Mouse (Mus musculus) kidney, postnatal 0 days (tissue): ENCODE measurements around the gene Vars. TPM values are rescaled to one million over a fixed set of nuclear protein-coding genes. Genes with fewer than 3 reads are reported as not detected.

Experiments
- ATAC-seq: fragments of 200-750 bp; cut with Nextera tagmentation; replicated peaks from 2 replicates; pipeline ENCODE4 v1.8.0; 2017; ENCODE audit warnings: low read depth, moderate number of reproducible peaks, moderate TSS enrichment, moderate library complexity; ENCODE audit not compliant: low FRiP score
- DNase-seq: peaks from one replicate; pipeline ENCODE4 v3.0.0-alpha.2; 2016; ENCODE audit warnings: low spot score
- H3K27ac ChIP-seq: fragments of 300-500 bp; sonication (generic); 2 replicates; pipeline ENCODE4 v1.5.1; 2014; ENCODE audit warnings: mild to moderate bottlenecking
- H3K27me3 ChIP-seq: fragments of 300-500 bp; sonication (generic); 2 replicates; pipeline ENCODE4 v1.6.1; 2014; ENCODE audit warnings: low read length, mixed read lengths; ENCODE audit not compliant: insufficient read depth
- H3K36me3 ChIP-seq: fragments of 300-500 bp; sonication (generic); 2 replicates; pipeline ENCODE4 v1.6.1; 2014; ENCODE audit warnings: low read length, mixed read lengths; ENCODE audit not compliant: insufficient read depth
- H3K4me1 ChIP-seq: fragments of 300-500 bp; sonication (generic); replicated peaks from 2 replicates; pipeline ENCODE4 v1.6.1; 2014; ENCODE audit warnings: antibody characterized with exemption, low read length, mixed read lengths; ENCODE audit not compliant: insufficient read depth
- H3K4me2 ChIP-seq: fragments of 300-500 bp; sonication (generic); 2 replicates; pipeline ENCODE4 v1.6.1; 2014; ENCODE audit warnings: mild to moderate bottlenecking, low read length, moderate library complexity, mixed read lengths
- H3K4me3 ChIP-seq: fragments of 300-500 bp; sonication (generic); replicated peaks from 2 replicates; pipeline ENCODE4 v1.5.1; 2014; ENCODE audit warnings: low read depth, low read length
- H3K9ac ChIP-seq: fragments of 300-500 bp; sonication (generic); 2 replicates; pipeline ENCODE4 v1.6.1; 2014; ENCODE audit warnings: low read depth, low read length
- H3K9me3 ChIP-seq: fragments of 300-500 bp; sonication (generic); replicated peaks from 2 replicates; pipeline ENCODE4 v1.6.1; 2016; ENCODE audit warnings: low read length, inconsistent platforms, mixed read lengths
- CTCF ChIP-seq: IDR thresholded peaks from 2 replicates; pipeline ENCODE4 v1.5.1; 2016; ENCODE audit warnings: antibody characterized with exemption, low read depth, mild to moderate bottlenecking, moderate library complexity
- WGBS: fragments of 180-500 bp; shearing (Covaris S2); extraction: QIAGEN DNeasy Blood & Tissue Kit; methylation state at CpG from one replicate; pipeline ENCODE4 v1.1.7; 2014; 5-methylcytosine and 5-hydroxymethylcytosine counted together
- polyA plus RNA-seq: library from polyadenylated mRNA; unstranded; fragments of >200 nt; fragmentation: Nextera tagmentation; extraction: Ambion mirVana; gene quantifications from 2 replicates; pipeline ENCODE4 v1.2.1, GENCODE M21; 2015

Vars gene
- polyA plus RNA-seq, 1 experiment from 2014 or later = 61.3 TPM

DNA sequence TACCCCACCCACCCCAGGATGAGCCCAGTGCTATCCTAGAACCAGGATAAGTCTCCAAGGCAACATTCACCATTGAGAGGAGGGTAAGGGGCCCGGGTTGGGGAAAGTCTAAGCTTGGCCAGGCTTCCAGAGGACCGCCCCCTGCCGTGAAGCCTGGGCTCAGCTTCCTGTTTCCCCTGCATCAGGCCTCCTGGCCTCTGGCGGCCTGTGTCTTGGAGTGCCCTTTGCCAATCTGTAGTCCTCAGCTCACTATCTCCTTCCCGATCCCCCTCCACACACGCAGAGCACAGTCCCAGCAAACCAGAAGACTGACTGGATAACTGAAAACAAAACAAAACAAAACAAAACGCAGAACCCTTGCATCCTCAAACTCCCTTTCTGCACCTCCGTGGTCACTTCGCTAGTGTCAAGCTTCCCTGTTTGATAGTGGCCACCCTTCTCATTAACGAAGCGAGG is 48.8 kb downstream of the Vars start, which contains the start of gene Clic1:
Gene Clic1 (plus strand): TSS at position 406 of the 456 bp plus-strand sequence.
- peak; percentile 55 for TF ChIP-seq CTCF
- WGBS = under 1% methylated on average over 11 of the region's 11 CpGs
- H3K4me3 ChIP-seq = peak within 1 kb of the TSS; percentile 50

DNA sequence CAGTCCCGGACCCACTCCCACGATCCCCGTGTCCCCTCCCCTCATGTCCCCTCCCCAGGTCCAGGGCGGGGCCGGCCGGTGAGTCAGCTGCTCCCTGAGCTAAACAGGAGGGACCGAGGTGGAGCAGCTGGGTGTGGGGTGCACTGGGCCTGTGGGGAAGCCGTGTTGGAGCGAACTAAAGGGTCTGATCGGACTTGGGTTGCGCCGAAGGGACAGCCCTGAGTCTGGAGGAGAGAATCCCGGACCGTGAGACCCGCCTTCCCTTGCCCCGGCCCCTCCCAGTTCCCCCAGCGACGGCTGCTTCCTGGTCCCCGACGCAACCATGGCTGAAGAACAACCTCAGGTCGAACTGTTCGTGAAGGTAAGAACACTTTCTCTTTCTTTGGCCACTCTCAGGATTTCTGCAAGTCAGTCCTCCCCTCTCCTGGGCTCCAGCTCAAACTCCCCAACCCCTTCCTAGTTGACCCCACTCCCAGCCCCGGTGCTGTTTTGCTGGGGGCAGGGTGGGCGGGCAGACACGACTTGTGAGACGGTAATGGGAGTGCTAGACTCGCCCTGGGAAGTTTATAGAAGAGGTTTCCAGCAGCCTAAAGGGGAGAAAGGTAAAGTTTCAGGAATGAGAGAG is 49.5 kb downstream of the Vars start:
- Histone ChIP-seq H3K27ac (peak overlapping the region; percentile 98), H3K4me3 (peak overlapping the region; percentile 50), H3K36me3 (peaks cover 25% of the 10 kb centered on the region), H3K27me3 (no peaks in the 10 kb centered on the region), H3K9ac (peak overlapping the region; percentile 77), H3K4me2 (peak overlapping the region; percentile 81), H3K9me3 (no peaks in the 10 kb centered on the region), H3K4me1 (peaks cover 29% of the 10 kb centered on the region)
- no peak; the same call in 1 of the 2 replicates for ATAC-seq
- DNase-seq = peak; percentile 92
- no peak for TF ChIP-seq CTCF
- under 1% methylated on average over 27 of the region's 27 CpGs for WGBS

More for the DNA sequence above, 48.8 kb downstream of the Vars start, which contains the start of gene Clic1:
- peaks cover 20% of the 10 kb centered on the region for H3K36me3 ChIP-seq
- H3K27ac ChIP-seq = peak within 1 kb of the TSS; percentile 98
- peaks cover 32% of the 10 kb centered on the region for H3K4me1 ChIP-seq
- peak within 1 kb of the TSS; percentile 77 for H3K9ac ChIP-seq
- no peaks in the 10 kb centered on the region for H3K9me3 ChIP-seq
- peak; percentile 94 for DNase-seq
- no peaks in the 10 kb centered on the region for H3K27me3 ChIP-seq
- H3K4me2 ChIP-seq = peak within 1 kb of the TSS; percentile 81
- ATAC-seq = peak; percentile 27; the same call in 1 of the 2 replicates

DNA sequence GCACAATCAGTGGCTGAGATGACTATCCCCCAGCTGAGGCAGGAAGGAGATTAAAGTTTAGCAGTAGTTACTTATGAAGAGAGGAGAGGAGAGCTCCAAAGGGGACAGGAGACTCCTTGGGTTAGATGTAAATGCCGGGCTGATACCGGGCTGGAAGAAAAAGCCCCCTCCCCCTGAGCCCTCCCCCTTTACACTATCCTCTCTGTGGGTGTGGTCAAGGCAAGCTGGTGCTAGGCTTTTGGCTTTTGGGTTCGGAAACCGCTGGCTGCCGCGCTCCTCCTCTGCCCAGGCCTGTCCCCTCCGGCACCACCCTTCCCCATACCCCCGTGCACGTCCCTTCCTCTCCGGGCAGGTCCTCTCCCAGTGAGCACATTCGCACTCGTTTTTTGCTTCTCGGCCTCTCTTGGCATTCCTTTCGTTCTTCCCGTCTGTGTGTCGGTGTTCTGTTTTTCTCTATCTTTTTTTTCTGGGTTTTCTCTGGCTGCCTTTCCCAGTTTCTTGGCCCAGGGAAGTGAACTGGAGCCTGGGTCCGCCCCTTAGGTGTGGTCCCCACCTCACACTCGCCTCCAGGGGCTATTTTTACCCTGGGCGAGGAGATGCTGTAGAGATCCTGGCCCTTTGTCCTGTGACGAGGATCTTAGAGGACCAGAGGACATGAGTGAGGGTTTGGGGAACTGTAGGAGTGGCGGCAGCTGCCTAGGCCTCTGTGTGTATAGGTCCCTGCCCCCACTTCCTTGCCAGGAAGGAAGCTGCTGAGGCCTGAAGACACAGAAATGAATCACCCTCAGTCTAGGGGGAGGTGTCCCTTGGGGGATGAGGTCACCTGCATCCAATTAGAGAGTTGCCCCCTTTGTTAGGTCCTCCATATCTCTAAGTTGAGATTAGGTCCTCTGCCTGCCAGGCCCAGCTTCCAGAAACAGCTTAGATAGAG is 50.6 kb downstream of the Vars start:
- Histone ChIP-seq H3K9ac (peak overlapping the region; percentile 77), H3K27ac (peak overlapping the region; percentile 98), H3K36me3 (peaks cover 35% of the 10 kb centered on the region), H3K27me3 (no peaks in the 10 kb centered on the region), H3K4me2 (peak overlapping the region; percentile 81), H3K4me1 (peaks cover 22% of the 10 kb centered on the region), H3K4me3 (peak overlapping the region; percentile 50), H3K9me3 (no peaks in the 10 kb centered on the region)
- ATAC-seq (peak; percentile 65), DNase-seq (peak; percentile 95)
- WGBS = 1% methylated on average over 21 of the region's 21 CpGs
- 0 out of 2 replicates have a peak, but pooled peaks have one; percentile 1 for TF ChIP-seq CTCF

DNA sequence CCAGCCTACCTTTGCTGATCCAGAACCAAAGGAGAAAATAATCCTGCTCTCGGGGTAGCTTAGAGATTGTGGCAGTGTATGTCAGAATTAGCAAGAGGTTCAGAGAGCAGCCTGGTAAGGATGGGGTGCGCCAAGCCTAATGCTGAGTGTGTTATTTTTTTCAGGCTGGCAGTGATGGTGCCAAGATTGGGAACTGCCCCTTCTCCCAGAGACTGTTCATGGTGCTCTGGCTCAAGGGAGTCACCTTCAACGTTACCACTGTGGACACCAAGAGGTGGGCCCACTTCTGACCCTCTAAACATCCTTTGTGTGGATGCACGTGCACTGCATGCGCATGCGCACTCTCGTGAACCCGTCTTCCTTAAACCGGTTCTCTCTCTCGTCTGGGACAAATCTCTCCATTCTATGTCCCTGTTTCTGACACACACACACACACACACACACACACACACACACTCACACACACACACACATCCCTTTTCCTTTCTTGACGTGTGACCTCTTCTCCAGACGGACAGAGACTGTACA is 51.5 kb downstream of the Vars start:
- peak overlapping the region; percentile 50; the same call in 1 of the 2 replicates for H3K4me3 ChIP-seq
- peaks cover 19% of the 10 kb centered on the region for H3K4me1 ChIP-seq
- no peaks in the 10 kb centered on the region for H3K27me3 ChIP-seq
- DNase-seq (no peak), ATAC-seq (no peak)
- H3K9ac ChIP-seq = peak overlapping the region; percentile 36; the same call in 1 of the 2 replicates
- WGBS = 70% methylated on average over 12 of the region's 12 CpGs
- peak overlapping the region; percentile 81 for H3K4me2 ChIP-seq
- peak overlapping the region; percentile 98 for H3K27ac ChIP-seq
- no peaks in the 10 kb centered on the region for H3K9me3 ChIP-seq
- TF ChIP-seq CTCF = no peak
- H3K36me3 ChIP-seq = peaks cover 37% of the 10 kb centered on the region

DNA sequence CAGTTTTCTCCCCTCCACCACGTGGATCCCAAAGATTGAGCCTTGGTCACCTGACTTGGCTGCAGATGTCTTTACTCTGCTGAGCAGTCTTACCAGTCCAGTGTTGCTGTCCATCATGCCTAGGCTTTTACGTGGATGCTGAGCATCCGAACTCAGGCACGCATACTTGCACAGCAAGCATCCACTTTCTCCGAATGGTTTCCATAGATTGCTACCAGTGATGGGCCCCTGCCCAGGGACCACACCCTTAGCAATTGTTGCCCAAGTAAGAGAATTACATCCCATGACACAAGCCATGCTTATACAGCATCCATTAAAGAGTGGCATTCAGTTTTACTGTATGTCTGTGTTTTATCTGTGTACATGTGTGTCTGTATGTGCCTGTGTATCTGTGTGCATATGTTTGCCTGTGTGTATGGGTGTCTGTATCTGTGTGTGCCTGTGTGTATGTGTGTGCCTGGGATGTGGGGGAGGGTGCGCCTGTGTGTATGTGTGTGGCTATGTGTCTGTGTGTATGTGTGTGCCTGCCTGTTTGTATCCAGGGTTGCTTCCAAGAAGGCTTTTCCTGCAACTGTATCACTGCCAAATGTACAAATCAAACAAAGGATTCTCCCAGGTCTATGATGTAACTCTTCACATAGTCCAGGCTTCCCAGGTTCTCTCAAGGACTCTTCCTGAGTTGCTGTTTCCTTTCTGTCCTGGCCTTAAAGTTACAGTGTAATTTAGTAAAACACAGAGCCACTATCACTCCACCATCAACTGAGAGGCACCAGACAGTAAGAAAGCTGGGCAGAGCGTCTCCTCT is 55.1 kb downstream of the Vars start:
- peaks cover 8% of the 10 kb centered on the region for H3K4me1 ChIP-seq
- no peak overlapping the region for H3K27ac ChIP-seq
- peaks cover 46% of the 10 kb centered on the region for H3K36me3 ChIP-seq
- no peak for TF ChIP-seq CTCF
- DNase-seq (no peak), ATAC-seq (no peak)
- no peak overlapping the region for H3K4me2 ChIP-seq
- no peak overlapping the region for H3K9ac ChIP-seq
- H3K4me3 ChIP-seq = no peak overlapping the region
- H3K9me3 ChIP-seq = no peaks in the 10 kb centered on the region
- no peaks in the 10 kb centered on the region for H3K27me3 ChIP-seq
- 87% methylated on average over 7 of the region's 7 CpGs for WGBS
